Mouse (Mus musculus) heart, postnatal 25 days (tissue): ENCODE data around the gene Timp3. TPM values are rescaled to one million over a fixed set of nuclear protein-coding genes. Genes with fewer than 3 reads are reported as not detected.
A peak's percentile ranks its signal among the peaks of the same experiment; 100 is the strongest.

Experiments used
- DNase-seq: peaks from one replicate; pipeline ENCODE4 v3.0.0; 2022; ENCODE audit warnings: low spot score
- intact Hi-C: fragments of 180-260 bp; cut with DNase I; formaldehyde crosslinking; loops from one replicate; pipeline ENCODE4 v1.15.1; 2025
- total RNA-seq, 2 experiments: library from RNA; stranded (reverse); gene quantifications; 2 replicates each; pipeline ENCODE4 v1.2.3; 2021

Gene Timp3
- total RNA-seq, 2 experiments from 2014 or later: 135 to 205 TPM

GRCm38 (mm10) chr10:86321194-86321593, 21.0 kb downstream of the Timp3 start:
- intact Hi-C loops: loop anchor here (2.0 kb wide), 1 partner anchor 16 kb away; no protein-coding TSS in a partner anchor
- no peak for DNase-seq

GRCm38 (mm10) chr10:86322006-86322405, 21.8 kb downstream of the Timp3 start:
- intact Hi-C loops: no loop called here
- DNase-seq: no peak

- intact Hi-C loops: no loop called here
- no peak for DNase-seq
These were observed 23.3 kb downstream of the Timp3 start for GRCm38 (mm10) chr10:86323275-86323994.

GRCm38 (mm10) chr10:86325272-86325671, 25.1 kb downstream of the Timp3 start:
- intact Hi-C loops: no loop called here
- no peak for DNase-seq

GRCm38 (mm10) chr10:86328143-86328542, 28.0 kb downstream of the Timp3 start:
- intact Hi-C loops: no loop called here
- DNase-seq: no peak

GRCm38 (mm10) chr10:86328691-86329090, 28.5 kb downstream of the Timp3 start:
- no peak for DNase-seq
- intact Hi-C loops: no loop called here

- intact Hi-C loops: no loop called here
- DNase-seq: no peak
These were observed 29.2 kb downstream of the Timp3 start for GRCm38 (mm10) chr10:86329241-86329882.

GRCm38 (mm10) chr10:86330993-86331680, 31.0 kb downstream of the Timp3 start:
- DNase-seq: no peak
- intact Hi-C loops: loop anchor here (10.0 kb wide), 1 partner anchor 374 kb away; the partner anchor contains the start of genes Hsp90b1 and Ttc41

- DNase-seq: no peak
- intact Hi-C loops: loop anchor here (10.0 kb wide), 1 partner anchor 373 kb away; the partner anchor contains the start of genes Hsp90b1 and Ttc41
These were observed 31.6 kb downstream of the Timp3 start for GRCm38 (mm10) chr10:86331681-86332281.

- intact Hi-C loops: loop anchor here (10.0 kb wide), 1 partner anchor 372 kb away; the partner anchor contains the start of genes Hsp90b1 and Ttc41
- DNase-seq: no peak
These were observed 32.8 kb downstream of the Timp3 start for GRCm38 (mm10) chr10:86332942-86333341.

- intact Hi-C loops: loop anchor here (10.0 kb wide), 1 partner anchor 370 kb away; the partner anchor contains the start of genes Hsp90b1 and Ttc41
- no peak for DNase-seq
These were observed 34.4 kb downstream of the Timp3 start for GRCm38 (mm10) chr10:86334581-86334980.

GRCm38 (mm10) chr10:86336506-86336905, 36.3 kb downstream of the Timp3 start:
- DNase-seq: no peak
- intact Hi-C loops: loop anchor here (10.0 kb wide), 1 partner anchor 368 kb away; the partner anchor contains the start of genes Hsp90b1 and Ttc41

GRCm38 (mm10) chr10:86337239-86337638, 37.1 kb downstream of the Timp3 start:
- intact Hi-C loops: loop anchor here (10.0 kb wide), 1 partner anchor 368 kb away; the partner anchor contains the start of genes Hsp90b1 and Ttc41
- no peak for DNase-seq

- intact Hi-C loops: loop anchor here (10.0 kb wide), 1 partner anchor 367 kb away; the partner anchor contains the start of genes Hsp90b1 and Ttc41
These were observed 38.0 kb downstream of the Timp3 start for GRCm38 (mm10) chr10:86338121-86338715.

GRCm38 (mm10) chr10:86339121-86339520, 38.9 kb downstream of the Timp3 start:
- no peak for DNase-seq
- intact Hi-C loops: loop anchor here (10.0 kb wide), 1 partner anchor 366 kb away; the partner anchor contains the start of genes Hsp90b1 and Ttc41

More at GRCm38 (mm10) chr10:86338121-86338715, 38.0 kb downstream of the Timp3 start:
- no peak for DNase-seq

GRCm38 (mm10) chr10:86339649-86340379, 39.6 kb downstream of the Timp3 start:
- intact Hi-C loops: loop anchor here (2.0 to 10.0 kb wide), 2 partner anchors 37 to 365 kb away; partner anchors contain the start of genes Hsp90b1 and Ttc41
- peak; percentile 94 for DNase-seq

- intact Hi-C loops: loop anchor here (2.0 kb wide), 1 partner anchor 38 kb away; no protein-coding TSS in a partner anchor
- no peak for DNase-seq
These were observed 40.2 kb downstream of the Timp3 start for GRCm38 (mm10) chr10:86340421-86340820.

GRCm38 (mm10) chr10:86340991-86341527, 40.9 kb downstream of the Timp3 start:
- intact Hi-C loops: loop anchor here (2.0 kb wide), 1 partner anchor 38 kb away; no protein-coding TSS in a partner anchor
- no peak for DNase-seq
